Mouse (Mus musculus): ENCODE data around the gene Mrc1. TPM values are rescaled to one million over a fixed set of nuclear protein-coding genes. Genes with fewer than 3 reads are reported as not detected.

Gene Mrc1
- polyA plus RNA-seq, 1 experiment from 2014 or later: 2.2 TPM

GRCm38 (mm10) chr2:14249839-14250564, 20.8 kb downstream of the Mrc1 start:
- H3K9me3 ChIP-seq: no peaks in the 10 kb centered on the region
- H3K27me3 ChIP-seq (replicated peaks; ENCODE audit: low read depth, poor library complexity, severe bottlenecking): no peaks in the 10 kb centered on the region
- no peak for DNase-seq (ENCODE audit: low spot score)
- H3K36me3 ChIP-seq (replicated peaks): no peaks in the 10 kb centered on the region
- WGBS: 88% methylated on average over 3 of the region's 3 CpGs
- H3K4me3 ChIP-seq: no peak overlapping the region
- H3K4me1 ChIP-seq: no peaks in the 10 kb centered on the region
- no peak overlapping the region for H3K27ac ChIP-seq (replicated peaks)

GRCm38 (mm10) chr2:14251938-14252337, 22.7 kb downstream of the Mrc1 start:
- DNase-seq (ENCODE audit: low spot score): no peak
- no peaks in the 10 kb centered on the region for H3K27me3 ChIP-seq (replicated peaks; ENCODE audit: low read depth, poor library complexity, severe bottlenecking)
- WGBS: 78% methylated on average over 3 of the region's 3 CpGs
- no peaks in the 10 kb centered on the region for H3K9me3 ChIP-seq
- no peaks in the 10 kb centered on the region for H3K4me1 ChIP-seq
- H3K27ac ChIP-seq (replicated peaks): no peak overlapping the region
- H3K36me3 ChIP-seq (replicated peaks): no peaks in the 10 kb centered on the region
- H3K4me3 ChIP-seq: no peak overlapping the region

GRCm38 (mm10) chr2:14258345-14258850, 29.2 kb downstream of the Mrc1 start:
- Histone ChIP-seq H3K9me3 (no peaks in the 10 kb centered on the region), H3K27me3 (replicated peaks; ENCODE audit: low read depth, poor library complexity, severe bottlenecking) (no peaks in the 10 kb centered on the region), H3K27ac (replicated peaks) (no peak overlapping the region), H3K4me1 (no peaks in the 10 kb centered on the region), H3K36me3 (replicated peaks) (no peaks in the 10 kb centered on the region), H3K4me3 (no peak overlapping the region)
- DNase-seq (ENCODE audit: low spot score): no peak

GRCm38 (mm10) chr2:14262090-14262489, 32.9 kb downstream of the Mrc1 start:
- Histone ChIP-seq H3K4me1 (no peaks in the 10 kb centered on the region), H3K36me3 (replicated peaks) (no peaks in the 10 kb centered on the region), H3K4me3 (no peak overlapping the region), H3K27me3 (replicated peaks; ENCODE audit: low read depth, poor library complexity, severe bottlenecking) (no peaks in the 10 kb centered on the region), H3K27ac (replicated peaks) (no peak overlapping the region), H3K9me3 (no peaks in the 10 kb centered on the region)
- WGBS: 81% methylated on average over 1 of the region's 1 CpGs
- DNase-seq (ENCODE audit: low spot score): no peak

- 73% methylated on average over 1 of the region's 1 CpGs for WGBS
- H3K36me3 ChIP-seq (replicated peaks): no peaks in the 10 kb centered on the region
- DNase-seq (ENCODE audit: low spot score): no peak
- H3K27me3 ChIP-seq (replicated peaks; ENCODE audit: low read depth, poor library complexity, severe bottlenecking): no peaks in the 10 kb centered on the region
- H3K4me1 ChIP-seq: no peaks in the 10 kb centered on the region
- no peaks in the 10 kb centered on the region for H3K9me3 ChIP-seq
- no peak overlapping the region for H3K27ac ChIP-seq (replicated peaks)
- H3K4me3 ChIP-seq: no peak overlapping the region
Observed at GRCm38 (mm10) chr2:14269160-14269559, 40.0 kb downstream of the Mrc1 start.

- 86% methylated on average over 1 of the region's 1 CpGs for WGBS
- no peaks in the 10 kb centered on the region for H3K9me3 ChIP-seq
- no peaks in the 10 kb centered on the region for H3K27me3 ChIP-seq (replicated peaks; ENCODE audit: low read depth, poor library complexity, severe bottlenecking)
- no peak for DNase-seq (ENCODE audit: low spot score)
- H3K36me3 ChIP-seq (replicated peaks): no peaks in the 10 kb centered on the region
- H3K27ac ChIP-seq (replicated peaks): no peak overlapping the region
- H3K4me3 ChIP-seq: no peak overlapping the region
- H3K4me1 ChIP-seq: no peaks in the 10 kb centered on the region
Observed at GRCm38 (mm10) chr2:14272088-14272487, 42.9 kb downstream of the Mrc1 start.

- no peaks in the 10 kb centered on the region for H3K27me3 ChIP-seq (replicated peaks; ENCODE audit: low read depth, poor library complexity, severe bottlenecking)
- no peaks in the 10 kb centered on the region for H3K4me1 ChIP-seq
- H3K27ac ChIP-seq (replicated peaks): no peak overlapping the region
- no peaks in the 10 kb centered on the region for H3K9me3 ChIP-seq
- no peak for DNase-seq (ENCODE audit: low spot score)
- no peaks in the 10 kb centered on the region for H3K36me3 ChIP-seq (replicated peaks)
- no peak overlapping the region for H3K4me3 ChIP-seq
- 79% methylated on average over 5 of the region's 5 CpGs for WGBS
Observed at GRCm38 (mm10) chr2:14275796-14276195, 46.6 kb downstream of the Mrc1 start.

GRCm38 (mm10) chr2:14279256-14279655, 50.1 kb downstream of the Mrc1 start:
- no peaks in the 10 kb centered on the region for H3K9me3 ChIP-seq
- H3K36me3 ChIP-seq (replicated peaks): no peaks in the 10 kb centered on the region
- WGBS: 74% methylated on average over 2 of the region's 2 CpGs
- H3K4me1 ChIP-seq: no peaks in the 10 kb centered on the region
- H3K27ac ChIP-seq (replicated peaks): no peak overlapping the region
- no peak for DNase-seq (ENCODE audit: low spot score)
- no peak overlapping the region for H3K4me3 ChIP-seq
- H3K27me3 ChIP-seq (replicated peaks; ENCODE audit: low read depth, poor library complexity, severe bottlenecking): no peaks in the 10 kb centered on the region

- WGBS: 82% methylated on average over 6 of the region's 6 CpGs
- Histone ChIP-seq H3K4me3 (no peak overlapping the region), H3K9me3 (no peaks in the 10 kb centered on the region), H3K27me3 (replicated peaks; ENCODE audit: low read depth, poor library complexity, severe bottlenecking) (no peaks in the 10 kb centered on the region), H3K27ac (replicated peaks) (no peak overlapping the region), H3K4me1 (no peaks in the 10 kb centered on the region), H3K36me3 (replicated peaks) (no peaks in the 10 kb centered on the region)
- DNase-seq (ENCODE audit: low spot score): no peak
Observed at GRCm38 (mm10) chr2:14279795-14280194, 50.6 kb downstream of the Mrc1 start.

GRCm38 (mm10) chr2:14295334-14295733, 66.1 kb downstream of the Mrc1 start:
- DNase-seq (ENCODE audit: low spot score): peak; percentile 83
- 43% methylated on average over 5 of the region's 5 CpGs for WGBS
- Histone ChIP-seq H3K36me3 (replicated peaks) (no peaks in the 10 kb centered on the region), H3K9me3 (no peaks in the 10 kb centered on the region), H3K27ac (replicated peaks) (no peak overlapping the region), H3K27me3 (replicated peaks; ENCODE audit: low read depth, poor library complexity, severe bottlenecking) (no peaks in the 10 kb centered on the region), H3K4me3 (no peak overlapping the region), H3K4me1 (no peaks in the 10 kb centered on the region)

GRCm38 (mm10) chr2:14312505-14313380, 83.6 kb downstream of the Mrc1 start:
- Histone ChIP-seq H3K27ac (replicated peaks) (no peak overlapping the region), H3K36me3 (replicated peaks) (no peaks in the 10 kb centered on the region), H3K9me3 (peaks cover 3% of the 10 kb centered on the region; the same call in 1 of the 2 replicates), H3K27me3 (replicated peaks; ENCODE audit: low read depth, poor library complexity, severe bottlenecking) (no peaks in the 10 kb centered on the region), H3K4me1 (no peaks in the 10 kb centered on the region), H3K4me3 (no peak overlapping the region)
- no peak for DNase-seq (ENCODE audit: low spot score)
- 77% methylated on average over 4 of the region's 4 CpGs for WGBS

GRCm38 (mm10) chr2:14315113-14315512, 85.9 kb downstream of the Mrc1 start:
- Histone ChIP-seq H3K4me3 (no peak overlapping the region), H3K27me3 (replicated peaks; ENCODE audit: low read depth, poor library complexity, severe bottlenecking) (no peaks in the 10 kb centered on the region), H3K27ac (replicated peaks) (no peak overlapping the region), H3K36me3 (replicated peaks) (no peaks in the 10 kb centered on the region), H3K4me1 (no peaks in the 10 kb centered on the region), H3K9me3 (peaks cover 3% of the 10 kb centered on the region; the same call in 1 of the 2 replicates)
- 81% methylated on average over 3 of the region's 3 CpGs for WGBS
- no peak for DNase-seq (ENCODE audit: low spot score)

All from embryonic facial prominence, embryonic 10.5 days (tissue).